Mouse (Mus musculus) kidney, postnatal 14 days (tissue): ENCODE measurements around the gene Psmd13.

Experiments
- DNase-seq: peaks from one replicate; pipeline ENCODE4 v3.0.0; 2022; ENCODE audit warnings: mixed read lengths

The Psmd13 gene

DNA sequence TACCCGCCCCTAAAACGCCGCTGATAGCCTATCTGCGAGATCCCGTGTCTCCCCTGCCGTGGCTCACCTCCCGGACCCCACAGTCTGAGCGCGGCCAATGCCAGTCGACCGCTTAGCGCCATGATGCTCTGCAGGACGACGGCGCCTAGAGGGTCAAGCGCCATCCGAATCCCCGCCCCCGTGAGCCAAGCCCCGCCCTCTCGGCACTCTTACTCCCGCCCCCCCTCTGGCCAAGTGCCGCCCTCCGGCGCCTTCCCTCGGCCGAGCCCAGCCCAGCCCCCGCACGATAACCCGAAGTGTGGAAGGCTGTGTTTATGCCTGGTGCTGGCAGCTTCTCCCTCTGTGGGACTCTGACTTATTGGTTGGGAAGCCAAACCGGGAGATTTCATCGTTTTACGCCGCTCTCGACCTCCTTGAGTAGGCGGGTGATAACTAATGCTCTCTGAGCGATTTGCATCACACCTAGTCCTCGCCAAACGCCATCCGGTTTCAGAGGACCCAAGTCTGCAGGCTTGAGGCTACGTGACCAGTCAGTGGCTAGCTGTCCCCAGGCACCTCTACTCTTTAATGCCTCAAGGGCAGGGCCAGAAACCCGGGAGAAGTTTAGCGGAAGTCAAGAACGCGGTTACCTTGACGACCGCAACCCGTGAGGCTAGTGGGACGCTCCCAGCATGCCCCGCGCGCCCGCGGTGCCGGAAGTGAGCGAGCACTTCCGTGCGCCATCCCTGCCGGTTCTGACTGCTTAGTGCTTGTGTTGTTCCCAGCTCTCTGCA lies at the start of gene Psmd13, which contains the start of gene Sirt3:
Psmd13 (plus strand) TSS at position 273 of the 773 bp plus-strand sequence.
Sirt3 (minus strand) TSS at position 614 of the 773 bp plus-strand sequence.
- DNase-seq, result peak; percentile 97

DNA sequence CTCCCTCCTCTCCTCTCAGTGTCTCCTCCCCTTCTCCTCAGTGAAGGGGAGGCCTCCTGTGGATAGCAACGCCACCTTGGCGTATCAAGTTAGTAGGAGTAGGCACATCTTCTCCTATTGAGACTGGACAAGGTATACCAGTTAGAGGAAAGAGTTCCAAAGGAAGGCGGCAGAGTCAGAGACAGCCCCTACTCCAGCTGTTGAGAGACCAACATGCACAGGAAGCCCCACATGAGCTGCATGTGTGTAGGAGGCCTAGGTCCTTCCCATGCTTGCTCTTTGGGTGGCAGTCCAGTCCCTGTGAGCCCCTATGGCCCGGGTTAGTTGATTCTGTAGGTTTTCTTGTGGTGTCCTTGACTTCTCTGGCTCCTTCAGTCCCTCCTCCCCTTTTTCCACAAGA lies 48.4 kb upstream of the Psmd13 start:
- no peak for DNase-seq

GRCm38 (mm10) chr7:140834968-140835757 lies 46.6 kb upstream of the Psmd13 start, which contains the start of gene Urah:
Urah (plus strand) TSS chr7:140835018.
- DNase-seq, result no peak

DNA sequence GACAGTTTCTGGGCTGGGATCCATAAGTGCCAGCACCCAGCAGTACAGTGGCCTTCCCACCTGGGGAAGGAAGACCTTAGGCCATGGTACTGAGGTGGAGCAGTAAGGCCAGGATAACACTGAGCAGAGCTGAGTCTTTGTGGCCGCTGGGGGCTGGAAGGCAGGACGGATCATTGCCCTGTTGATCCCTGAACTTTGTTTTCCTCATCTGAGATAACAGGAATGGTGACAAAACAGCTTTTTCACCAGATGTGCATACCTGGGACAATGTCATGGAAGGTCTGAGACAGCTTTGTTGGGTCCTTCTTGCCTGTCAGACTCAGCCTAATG lies 46.0 kb upstream of the Psmd13 start:
- no peak for DNase-seq

- no peak for DNase-seq
Measured at GRCm38 (mm10) chr7:140836243-140837115, 45.3 kb upstream of the Psmd13 start.

- DNase-seq, result no peak
Measured at GRCm38 (mm10) chr7:140839556-140839955, 42.2 kb upstream of the Psmd13 start.

- no peak for DNase-seq
Measured at GRCm38 (mm10) chr7:140840750-140841735, 40.7 kb upstream of the Psmd13 start.

- DNase-seq, result no peak
Measured at GRCm38 (mm10) chr7:140843806-140844205, 38.0 kb upstream of the Psmd13 start.

DNA sequence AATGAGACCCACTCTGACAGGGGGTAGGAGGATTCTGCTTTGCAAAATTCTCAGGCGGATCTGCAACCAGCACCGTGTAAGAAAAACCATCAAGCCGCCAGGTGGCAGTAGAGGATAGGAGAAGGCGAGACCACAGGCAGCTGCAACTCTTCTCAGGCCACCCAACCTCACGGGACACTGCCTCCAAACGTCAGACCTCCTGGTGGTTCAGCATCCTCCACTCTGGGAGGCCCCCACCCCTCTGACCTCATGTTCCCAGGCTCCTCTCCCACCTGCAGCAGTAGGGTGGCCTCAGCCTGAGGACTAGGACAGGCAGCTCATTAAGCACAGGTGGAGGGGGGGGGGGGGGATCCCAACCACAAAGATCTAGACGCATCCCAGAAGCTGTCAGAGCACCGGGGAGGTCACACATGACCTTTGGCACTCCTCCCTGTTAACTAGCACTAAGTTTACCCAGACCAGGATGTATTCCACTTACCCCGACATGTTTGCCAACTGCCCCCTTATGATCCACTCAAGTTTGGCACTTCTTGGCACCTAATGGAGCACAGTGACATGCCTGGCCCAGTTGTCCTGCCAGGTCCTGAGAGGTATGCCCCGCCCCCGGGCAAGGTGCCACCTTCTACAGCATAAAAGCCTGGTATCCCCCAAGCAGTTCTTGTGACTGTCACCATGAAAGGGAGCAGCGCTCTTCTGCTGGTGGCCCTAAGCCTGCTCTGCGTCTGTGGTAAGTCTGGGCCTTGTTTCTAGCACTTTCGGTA lies 36.7 kb upstream of the Psmd13 start, which contains the start of gene Scgb1c1:
Scgb1c1 (plus strand) TSS at position 643 of the 761 bp plus-strand sequence.
- DNase-seq, result peak; percentile 88

DNA sequence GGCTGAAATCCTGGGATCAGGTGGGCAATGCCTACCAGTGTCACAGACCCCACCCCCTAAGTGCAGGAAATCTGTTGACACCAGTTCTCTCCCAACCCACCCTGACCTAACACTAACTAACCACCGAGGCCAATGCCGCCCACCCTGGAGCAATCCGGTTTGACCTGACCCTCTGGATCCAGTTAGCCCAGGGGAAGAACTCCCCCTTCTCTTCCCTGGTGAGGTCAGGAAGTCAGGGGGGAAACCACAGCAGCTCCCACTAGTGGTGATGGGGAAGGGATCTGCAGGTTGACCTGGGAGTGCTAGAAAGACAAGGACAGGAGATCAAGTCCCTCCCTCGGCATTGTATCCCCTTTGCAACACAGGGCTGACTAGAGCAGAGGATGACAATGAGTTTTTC lies 36.1 kb upstream of the Psmd13 start:
- DNase-seq, result no peak

DNA sequence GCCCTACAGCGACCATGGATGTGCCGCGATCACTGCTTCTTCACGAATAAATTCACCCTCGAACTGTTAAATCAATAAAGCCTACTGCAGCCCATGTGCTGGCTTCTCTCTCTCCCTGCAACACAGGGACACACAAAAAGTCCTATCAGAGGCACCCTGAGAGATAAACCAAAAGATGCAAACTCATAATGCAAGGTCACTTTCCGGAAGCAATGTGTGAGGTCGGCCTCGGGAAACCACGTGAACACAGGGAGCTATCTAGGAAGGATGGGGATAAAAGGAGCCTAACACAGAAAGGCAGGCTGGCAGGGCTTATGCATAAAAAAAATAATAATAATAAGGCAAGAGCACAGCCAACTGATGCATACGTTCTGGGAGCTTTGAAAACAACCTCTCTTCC lies 35.1 kb upstream of the Psmd13 start:
- no peak for DNase-seq

DNA sequence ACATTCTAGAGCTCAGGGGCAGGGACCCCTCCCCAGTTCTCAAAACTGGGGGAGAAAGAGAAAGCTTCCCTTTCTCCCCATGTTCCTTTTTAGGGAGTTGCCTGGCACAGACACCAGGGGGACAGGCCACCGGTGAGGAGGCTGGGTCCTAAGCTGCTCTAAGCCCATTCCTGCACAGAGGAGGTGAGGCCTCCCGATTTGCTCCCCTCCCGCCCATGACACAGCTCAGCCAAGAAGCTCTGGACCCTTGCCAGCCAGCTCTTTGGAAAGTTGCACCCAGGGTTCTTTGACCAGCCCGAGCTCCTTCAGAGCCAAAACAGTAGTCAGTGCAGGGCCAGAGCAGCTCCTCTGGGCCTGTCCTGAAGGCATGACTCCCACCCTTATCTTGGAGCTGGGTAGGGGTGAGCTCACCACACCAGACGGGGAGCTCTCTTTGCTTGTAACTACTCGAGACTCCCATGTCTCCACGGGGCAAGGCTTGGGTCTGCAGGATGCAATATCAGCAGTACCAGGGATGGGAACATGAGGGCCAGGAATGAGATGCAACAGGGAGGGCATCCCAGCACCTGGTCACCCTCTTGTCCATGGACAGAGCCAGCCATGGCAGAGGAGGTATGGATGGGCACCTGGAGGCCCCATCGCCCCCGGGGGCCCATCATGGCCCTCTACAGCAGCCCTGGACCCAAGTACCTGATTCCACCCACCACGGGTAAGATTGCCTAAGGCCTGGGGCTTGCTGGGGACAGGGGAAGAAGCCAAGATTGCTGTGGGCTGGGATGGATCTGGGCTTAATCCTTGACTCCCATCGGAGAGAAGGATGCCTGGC lies 33.8 kb upstream of the Psmd13 start, which contains the start of gene Odf3:
Odf3 (plus strand) TSS at position 51 of the 826 bp plus-strand sequence.
- DNase-seq, result peak; percentile 54

DNA sequence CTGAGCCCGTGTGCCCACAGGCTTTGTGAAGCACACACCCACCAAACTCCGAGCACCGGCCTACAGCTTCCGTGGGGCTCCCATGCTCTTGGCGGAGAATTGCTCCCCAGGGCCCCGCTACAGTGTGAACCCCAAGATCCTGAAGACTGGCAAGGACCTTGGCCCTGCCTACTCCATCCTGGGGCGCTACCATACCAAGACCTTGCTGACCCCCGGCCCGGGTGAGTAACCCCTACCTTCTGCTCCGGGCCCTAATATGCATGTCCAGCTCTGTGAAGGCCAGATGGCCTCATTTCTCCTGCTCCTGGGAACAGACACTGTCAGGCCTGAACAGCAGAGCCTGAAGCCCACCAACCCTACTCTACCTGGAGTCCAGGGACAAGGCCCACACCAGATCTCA lies 33.2 kb upstream of the Psmd13 start:
- no peak for DNase-seq

DNA sequence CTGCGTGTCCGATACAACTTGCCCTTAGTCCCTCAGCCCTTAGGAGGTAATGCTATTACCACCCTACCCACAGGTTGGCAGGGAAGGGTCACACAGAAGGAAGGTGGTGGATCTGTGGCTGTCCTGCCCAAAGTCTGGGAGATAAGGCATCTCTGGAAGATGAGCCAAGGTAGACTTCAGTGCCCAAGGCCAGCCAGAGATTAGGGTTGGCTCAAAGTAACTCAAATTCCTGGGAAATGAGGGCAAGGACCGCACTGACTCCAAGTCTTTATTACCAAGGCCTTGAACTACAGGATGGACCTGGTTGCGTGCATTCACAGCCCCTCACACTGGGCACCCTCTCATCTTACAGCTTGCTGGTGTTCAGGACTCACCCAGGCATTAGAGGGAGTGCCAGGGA lies 29.9 kb upstream of the Psmd13 start:
- DNase-seq, result no peak

DNA sequence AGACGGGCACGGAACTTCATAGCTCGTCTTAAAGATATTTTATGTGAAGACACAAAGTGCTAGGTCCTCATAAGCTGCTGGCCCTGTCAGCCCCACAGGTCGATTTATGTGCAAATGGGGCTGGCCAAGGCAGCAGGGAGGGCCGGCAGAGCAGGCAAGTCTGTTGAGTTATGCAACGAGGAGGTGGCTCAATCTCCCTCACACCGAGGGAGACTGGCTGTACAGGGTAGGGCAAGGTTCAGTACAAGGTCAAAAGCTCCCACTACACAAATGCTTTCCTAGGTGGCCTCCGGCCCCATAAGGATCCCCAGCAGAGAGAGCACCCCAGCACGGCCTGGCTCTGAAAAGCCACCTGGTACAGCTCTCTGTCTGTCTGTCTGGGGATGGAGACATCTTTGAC lies 28.4 kb upstream of the Psmd13 start:
- DNase-seq, result no peak

DNA sequence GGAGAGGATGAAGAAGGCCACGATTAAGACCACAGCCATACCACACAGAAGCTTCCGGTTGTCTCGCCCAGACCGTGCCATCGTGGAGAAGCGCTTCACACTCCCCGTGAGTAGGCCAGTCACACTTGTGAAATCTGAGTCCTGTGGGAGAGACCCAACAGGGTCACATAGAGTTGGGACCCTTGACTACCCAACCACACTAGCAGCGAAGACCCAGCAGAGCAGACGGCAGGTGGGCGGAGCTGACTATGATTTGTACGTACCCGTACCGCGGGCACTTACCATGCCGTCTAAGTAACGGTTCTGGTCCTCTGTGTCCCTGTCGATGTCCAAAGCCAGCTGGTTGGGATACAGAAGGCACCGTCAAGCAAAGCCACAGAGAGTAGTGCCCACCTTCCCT lies 27.3 kb upstream of the Psmd13 start:
- DNase-seq, result no peak

DNA sequence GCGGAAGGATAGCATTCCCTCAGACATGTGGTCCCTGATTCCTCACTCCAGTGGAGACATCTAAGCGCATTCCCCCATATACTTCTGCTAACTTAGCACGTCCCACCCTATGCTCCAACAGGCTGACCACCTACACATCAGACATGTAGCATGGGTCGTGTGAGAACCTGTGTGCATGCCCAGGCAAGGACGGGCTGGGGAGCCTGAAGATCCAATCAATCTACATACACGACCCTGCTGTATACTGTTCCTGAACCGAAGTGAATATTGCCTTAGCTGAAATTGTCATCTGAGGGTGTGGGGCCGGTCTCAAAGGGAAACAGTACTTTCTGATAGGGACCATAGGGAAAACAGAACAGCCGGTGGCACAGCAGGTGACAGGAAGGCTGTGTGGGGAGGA lies 26.6 kb upstream of the Psmd13 start:
- DNase-seq, result no peak

- peak; percentile 92 for DNase-seq
Measured at GRCm38 (mm10) chr7:140855860-140856784, 25.6 kb upstream of the Psmd13 start, which contains the start of gene Gm45785. Gm45785 (minus strand) TSS chr7:140856331.
